Mouse (Mus musculus): ENCODE data around the gene Mcub.

DNA sequence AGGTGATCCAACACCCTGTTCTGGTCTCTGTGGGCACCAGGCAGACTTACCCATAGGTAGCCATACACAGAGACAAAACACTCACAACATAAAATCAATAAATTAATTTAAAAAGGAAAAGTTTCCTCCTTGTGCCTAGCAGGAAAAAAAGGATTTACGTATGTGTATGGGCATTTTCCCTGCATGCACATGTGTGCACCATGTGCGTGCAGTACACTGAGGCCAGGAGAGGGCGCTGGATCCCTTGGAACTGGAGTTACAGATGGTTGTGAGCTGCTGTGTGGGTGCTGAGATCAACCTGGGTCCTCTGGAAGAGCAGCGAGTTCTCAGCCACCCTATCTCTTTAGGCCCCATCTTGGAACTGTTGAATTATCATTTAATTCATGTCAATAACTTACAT lies 15.3 kb upstream of the Mcub start:
- no peak for TF ChIP-seq POLR2A (IDR thresholded peaks at IDR 0.05; ENCODE audit: low read depth, low read length)
- TF ChIP-seq CTCF (conservative IDR thresholded peaks at IDR 0.05; ENCODE audit: insufficient read depth, insufficient read length, low read depth, low read length), result 0 out of 2 replicates have a peak, but pooled peaks have one; percentile 24

All from kidney, adult 2 months (tissue).